Mouse (Mus musculus) heart, postnatal 36 days (tissue): ENCODE data around the gene Cyp2a22. TPM values are rescaled to one million over a fixed set of nuclear protein-coding genes. Genes with fewer than 3 reads are reported as not detected.
"Not testable (repeated sequence)": the region's sequence is repeated elsewhere in the genome, so short reads cannot be mapped to it uniquely, and the experiment has no call there.

Source experiments
- DNase-seq, 2 experiments: peaks; one replicate each; pipeline ENCODE4 v3.0.0; 2021 to 2022
- intact Hi-C: fragments of 180-260 bp; cut with DNase I; formaldehyde crosslinking; loops from one replicate; pipeline ENCODE4 v1.15.1; 2025
- total RNA-seq, 2 experiments: library from RNA; stranded (reverse); gene quantifications; 2 replicates each; pipeline ENCODE4 v1.2.3; 2021

Gene Cyp2a22
- total RNA-seq = not detected

- intact Hi-C loops = no loop called here
- DNase-seq = no peak
These were observed at the start of gene Cyp2a22 for GRCm38 (mm10) chr7:26939262-26939661. Cyp2a22 (minus strand) TSS chr7:26939384.

DNA sequence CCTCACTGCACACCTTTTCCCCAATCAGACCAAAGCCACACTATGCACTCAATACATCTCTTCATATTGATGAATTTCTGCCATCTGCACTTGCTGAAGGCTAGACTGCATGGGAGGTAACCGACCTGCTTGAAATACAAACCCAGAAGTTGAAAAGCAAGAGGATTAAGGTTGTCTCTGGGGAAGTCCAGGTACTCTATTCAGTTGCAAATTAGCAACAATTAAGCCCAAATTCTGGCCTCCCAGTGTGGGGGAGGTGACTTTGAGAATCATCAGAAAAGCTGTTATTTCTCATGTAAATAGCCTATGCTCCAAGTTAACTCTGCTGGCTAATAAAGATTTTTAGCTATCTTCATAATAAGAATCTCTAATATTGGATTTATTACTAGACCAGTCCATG lies 44.0 kb upstream of the Cyp2a22 start:
- DNase-seq, intact Hi-C loops: not testable (repeated sequence)

DNA sequence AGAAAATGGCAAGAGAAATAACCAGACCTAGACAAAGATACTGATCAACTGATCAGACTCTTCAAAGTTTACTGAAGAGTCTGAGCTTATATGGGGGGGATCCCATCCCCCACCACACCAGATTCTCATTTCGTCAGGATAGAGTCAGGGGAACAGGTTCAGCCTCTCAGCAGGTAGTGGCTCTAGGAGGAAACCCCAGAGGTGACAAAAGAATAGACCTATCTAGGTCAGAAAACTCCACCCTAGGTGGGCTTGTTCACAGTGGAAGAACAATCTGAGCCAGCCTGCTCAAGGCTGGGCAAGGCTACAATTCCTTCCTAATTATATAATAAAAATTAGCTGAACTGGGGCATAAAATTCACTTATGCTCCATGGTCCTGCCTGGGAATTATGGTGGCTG lies 43.4 kb upstream of the Cyp2a22 start:
- intact Hi-C loops = no loop called here
- no peak for DNase-seq

GRCm38 (mm10) chr7:26981937-26982336 lies 42.8 kb upstream of the Cyp2a22 start:
- DNase-seq, intact Hi-C loops: not testable (repeated sequence)

DNA sequence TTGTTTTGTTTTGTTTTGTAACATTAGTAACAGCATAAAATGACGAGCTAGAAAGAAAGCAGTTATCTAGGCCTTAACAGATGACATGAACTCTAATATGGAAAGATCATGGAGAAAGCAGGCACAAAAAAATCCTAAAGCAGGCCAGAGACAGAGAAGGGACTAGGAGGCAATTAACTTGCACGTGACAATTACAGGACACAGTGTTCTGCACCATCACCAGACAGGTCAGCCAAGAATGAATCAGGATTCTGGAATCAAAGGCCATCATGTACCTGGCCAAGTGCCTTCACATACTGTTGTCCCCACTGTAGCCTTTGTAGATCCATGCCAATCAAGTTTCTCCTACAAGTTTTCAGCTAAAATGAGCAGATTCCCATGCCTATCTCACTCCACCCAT lies 42.3 kb upstream of the Cyp2a22 start:
- DNase-seq, intact Hi-C loops: not testable (repeated sequence)

DNA sequence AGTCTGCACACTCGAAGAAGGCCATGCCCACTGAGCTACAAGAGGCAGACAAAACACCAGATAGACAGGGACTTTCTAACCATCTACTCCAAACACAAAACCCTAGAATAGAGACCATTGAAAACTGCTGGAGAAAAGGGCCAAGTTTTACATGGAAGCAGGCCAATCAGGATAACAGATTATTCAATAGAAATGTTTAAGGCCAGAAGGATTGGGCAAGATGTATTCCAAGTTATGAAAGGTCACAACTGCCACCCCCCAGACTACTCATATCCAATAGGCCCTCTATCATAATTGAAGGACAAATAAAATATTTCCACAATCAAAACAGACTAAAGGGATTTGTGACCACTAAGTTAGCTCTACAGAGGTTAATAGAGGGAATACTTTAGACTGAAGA lies 23.2 kb upstream of the Cyp2a22 start:
- intact Hi-C loops, DNase-seq: not testable (repeated sequence)

- intact Hi-C loops, DNase-seq: not testable (repeated sequence)
These were observed 14.1 kb upstream of the Cyp2a22 start for GRCm38 (mm10) chr7:26953306-26953705.

DNA sequence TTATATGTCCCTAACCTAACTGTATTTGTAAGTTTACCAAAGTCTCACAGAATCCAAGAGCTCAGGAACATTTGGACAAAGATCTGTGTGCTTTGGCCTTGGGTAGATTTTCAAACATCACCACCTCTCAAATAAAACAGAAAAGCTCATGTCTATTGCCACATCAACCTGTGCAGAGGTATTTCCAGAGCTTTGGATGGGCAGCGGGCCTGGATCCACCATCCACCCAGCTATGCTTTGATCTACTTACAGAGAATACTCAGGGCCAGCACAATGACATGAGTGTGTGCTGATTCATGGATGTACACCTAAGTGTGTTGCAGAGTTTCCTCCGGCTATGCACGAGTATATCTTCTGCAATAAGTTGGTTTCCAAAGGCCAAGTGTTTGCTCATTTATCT lies 13.5 kb upstream of the Cyp2a22 start:
- DNase-seq, intact Hi-C loops: not testable (repeated sequence)

DNA sequence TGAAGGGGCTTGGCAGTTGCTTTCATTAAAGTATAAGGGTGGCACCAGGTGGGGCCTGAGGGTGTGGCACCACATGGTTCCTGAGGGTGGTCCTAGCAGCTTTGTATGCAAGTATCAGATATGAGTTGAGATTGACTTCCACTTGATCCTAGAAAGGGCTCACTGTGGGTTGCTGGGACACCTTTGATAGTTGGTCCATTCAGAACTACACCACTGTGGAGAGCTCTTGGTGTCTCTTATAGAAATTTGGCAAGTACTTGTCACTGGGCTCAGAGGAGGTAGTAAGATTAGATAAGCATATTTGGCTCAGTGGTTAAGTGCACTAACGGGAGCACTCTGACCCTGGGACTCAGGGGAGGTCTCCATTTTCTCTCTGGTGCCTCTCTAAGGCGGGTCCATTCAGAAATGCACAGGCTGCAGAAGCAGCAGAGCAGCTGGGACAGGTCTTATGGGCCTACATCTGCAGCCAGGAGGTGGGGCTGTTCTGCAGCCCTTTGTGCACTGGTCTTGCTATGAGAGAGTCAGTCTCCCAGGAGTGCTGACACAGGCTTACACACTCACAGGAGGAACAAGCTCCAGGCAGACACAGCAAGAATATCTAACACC lies 2.2 kb upstream of the Cyp2a22 start:
- intact Hi-C loops, DNase-seq: not testable (repeated sequence)

- DNase-seq, intact Hi-C loops: not testable (repeated sequence)
These were observed 22.1 kb downstream of the Cyp2a22 start for GRCm38 (mm10) chr7:26917114-26917513.

Other genes starting within 250 kb of the Cyp2a22 start
- gene Cyp2b19, start 182.2 kb downstream of the Cyp2a22 start, total RNA-seq = not detected
- not detected for gene Cyp2g1, start 130.5 kb downstream of the Cyp2a22 start, total RNA-seq
- gene Cyp2a5, start 104.1 kb downstream of the Cyp2a22 start, total RNA-seq = not detected
- not detected for gene Cyp2a12, start 89.7 kb upstream of the Cyp2a22 start, total RNA-seq
- under 1 TPM; 0.22 to 0.43 TPM for gene Cyp2f2, start 180.5 kb upstream of the Cyp2a22 start, total RNA-seq
- gene Cyp2t4, start 214.3 kb upstream of the Cyp2a22 start, total RNA-seq = not detected
- 10 to 100 TPM; 59.3 to 61.7 TPM for gene Egln2, start 227.4 kb upstream of the Cyp2a22 start, total RNA-seq
- 10 to 100 TPM; 14.5 to 15.7 TPM for gene Rab4b, start 239.5 kb upstream of the Cyp2a22 start, total RNA-seq
- gene Gm21983, start 241.7 kb upstream of the Cyp2a22 start, total RNA-seq = not detected
- not detected for gene Mia, start 241.8 kb upstream of the Cyp2a22 start, total RNA-seq